Mouse (Mus musculus): ENCODE data around the gene Vmn1r26. TPM values are rescaled to one million over a fixed set of nuclear protein-coding genes. Genes with fewer than 3 reads are reported as not detected.

Gene Vmn1r26
- polyA plus RNA-seq (2012; rRNA removed; ENCODE audit: low replicate concordance) = not detected in 2 replicates

DNA sequence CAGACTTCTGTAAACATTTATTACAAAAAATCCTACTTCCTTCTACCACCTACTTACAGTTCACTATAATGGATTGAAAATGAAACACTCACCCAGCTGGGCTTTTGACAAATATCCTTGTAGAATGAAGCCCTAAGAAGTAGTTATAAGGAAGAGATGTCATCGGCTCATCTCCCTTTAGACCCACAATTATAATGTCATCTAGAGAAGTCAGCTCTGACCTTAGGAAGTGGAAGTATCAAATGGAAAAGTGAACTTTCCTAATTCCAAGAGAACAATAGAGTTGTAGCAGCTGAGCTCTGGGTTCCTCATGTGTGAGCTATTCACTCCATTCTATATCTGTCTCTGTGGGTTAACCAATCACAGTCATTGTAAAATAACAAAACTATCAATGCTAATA, at the start of gene Vmn1r26:
Gene Vmn1r26, minus strand, starts transcription at position 101 of the 400 bp plus-strand sequence.

DNA sequence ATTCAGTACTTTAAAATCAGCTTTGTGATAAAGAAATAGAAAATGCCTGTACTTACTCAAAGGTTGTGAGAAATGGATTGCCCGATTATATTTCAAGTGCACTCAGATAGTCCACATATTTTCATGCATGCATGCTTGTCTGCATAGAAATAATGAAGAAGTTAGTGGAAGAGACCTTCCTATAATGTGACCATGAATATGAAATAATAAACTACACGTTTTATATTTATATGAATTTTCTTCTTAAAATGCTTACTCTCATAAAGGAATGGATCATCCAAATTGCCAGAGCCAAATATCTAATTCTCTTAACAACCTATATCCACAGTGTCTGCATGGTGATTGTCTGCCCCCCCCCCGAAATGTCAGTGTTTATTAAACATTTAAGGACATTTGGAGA, 34.2 kb downstream of the Vmn1r26 start, which contains the start of gene Vmn1r25:
Gene Vmn1r25, minus strand, starts transcription at position 101 of the 400 bp plus-strand sequence.

GRCm38 (mm10) chr6:57961403-57961802, 53.6 kb downstream of the Vmn1r26 start, which contains the start of gene Vmn1r24:
Gene Vmn1r24, minus strand, starts transcription at chr6:57961503.

Other genes with a start within 250 kb of the Vmn1r26 start
- gene Vopp1, start 190.0 kb downstream of the Vmn1r26 start, polyA plus RNA-seq (2012; rRNA removed; ENCODE audit: low replicate concordance) = 5.6 and 6.7 TPM in 2 replicates
- gene Vmn1r21, start 164.8 kb downstream of the Vmn1r26 start, polyA plus RNA-seq (2012; rRNA removed; ENCODE audit: low replicate concordance) = not detected in 2 replicates
- gene Vmn1r22, start 107.1 kb downstream of the Vmn1r26 start, polyA plus RNA-seq (2012; rRNA removed; ENCODE audit: low replicate concordance) = not detected in 2 replicates
- not detected in 2 replicates for gene Vmn1r23, start 88.3 kb downstream of the Vmn1r26 start, polyA plus RNA-seq (2012; rRNA removed; ENCODE audit: low replicate concordance)
- not detected in 2 replicates for gene Vmn1r24, start 53.7 kb downstream of the Vmn1r26 start, polyA plus RNA-seq (2012; rRNA removed; ENCODE audit: low replicate concordance)
- gene Vmn1r25, start 34.3 kb downstream of the Vmn1r26 start, polyA plus RNA-seq (2012; rRNA removed; ENCODE audit: low replicate concordance) = not detected in 2 replicates
- gene Vmn1r27, start 203.7 kb upstream of the Vmn1r26 start, polyA plus RNA-seq (2012; rRNA removed; ENCODE audit: low replicate concordance) = not detected in 2 replicates
- gene Vmn1r28, start 246.9 kb upstream of the Vmn1r26 start, polyA plus RNA-seq (2012; rRNA removed; ENCODE audit: low replicate concordance) = not detected in 2 replicates